Mouse (Mus musculus): ENCODE data around the gene Myo16. TPM values are rescaled to one million over a fixed set of nuclear protein-coding genes. Genes with fewer than 3 reads are reported as not detected.

Gene Myo16
- polyA plus RNA-seq, 1 experiment from 2014 or later, result 0.34 TPM

GRCm38 (mm10) chr8:10394506-10394905 is 240.8 kb downstream of the Myo16 start:
- Histone ChIP-seq H3K4me1 (ENCODE audit: control insufficient read depth in 2 of 2, insufficient read depth in 2 of 2, low read length in 2 of 2) (no peaks in the 10 kb centered on the region), H3K9me3 (ENCODE audit: control insufficient read depth, low read length) (no peaks in the 10 kb centered on the region), H3K27ac (replicated peaks in 1 of 2; ENCODE audit: control insufficient read depth in 1 of 2, insufficient read depth in 1 of 2, low read depth in 2 of 2, low read length in 2 of 2) (no peak overlapping the region), H3K9ac (ENCODE audit: low read length) (no peak overlapping the region), H3K36me3 (ENCODE audit: control insufficient read depth, insufficient read depth, low read length) (no peaks in the 10 kb centered on the region), H3K4me2 (ENCODE audit: low read length) (no peak overlapping the region), H3K4me3 (ENCODE audit: control insufficient read depth in 1 of 2, insufficient read depth in 1 of 2, low read depth in 1 of 2, low read length in 2 of 2) (no peak overlapping the region), H3K27me3 (ENCODE audit: control insufficient read depth, insufficient read depth, low read length) (no peaks in the 10 kb centered on the region)
- ATAC-seq (ENCODE audit: insufficient number of reproducible peaks, insufficient read depth, low FRiP score, low read depth), result no peak
- WGBS, result 58% methylated on average over 2 of the region's 2 CpGs

GRCm38 (mm10) chr8:10395146-10395545 is 241.4 kb downstream of the Myo16 start:
- Histone ChIP-seq H3K36me3 (ENCODE audit: control insufficient read depth, insufficient read depth, low read length) (no peaks in the 10 kb centered on the region), H3K27ac (replicated peaks in 1 of 2; ENCODE audit: control insufficient read depth in 1 of 2, insufficient read depth in 1 of 2, low read depth in 2 of 2, low read length in 2 of 2) (no peak overlapping the region), H3K4me3 (ENCODE audit: control insufficient read depth in 1 of 2, insufficient read depth in 1 of 2, low read depth in 1 of 2, low read length in 2 of 2) (no peak overlapping the region), H3K9me3 (ENCODE audit: control insufficient read depth, low read length) (no peaks in the 10 kb centered on the region), H3K4me2 (ENCODE audit: low read length) (no peak overlapping the region), H3K9ac (ENCODE audit: low read length) (no peak overlapping the region), H3K27me3 (ENCODE audit: control insufficient read depth, insufficient read depth, low read length) (no peaks in the 10 kb centered on the region), H3K4me1 (ENCODE audit: control insufficient read depth in 2 of 2, insufficient read depth in 2 of 2, low read length in 2 of 2) (no peaks in the 10 kb centered on the region)
- ATAC-seq (ENCODE audit: insufficient number of reproducible peaks, insufficient read depth, low FRiP score, low read depth), result no peak
- WGBS, result 67% methylated on average over 7 of the region's 7 CpGs

DNA sequence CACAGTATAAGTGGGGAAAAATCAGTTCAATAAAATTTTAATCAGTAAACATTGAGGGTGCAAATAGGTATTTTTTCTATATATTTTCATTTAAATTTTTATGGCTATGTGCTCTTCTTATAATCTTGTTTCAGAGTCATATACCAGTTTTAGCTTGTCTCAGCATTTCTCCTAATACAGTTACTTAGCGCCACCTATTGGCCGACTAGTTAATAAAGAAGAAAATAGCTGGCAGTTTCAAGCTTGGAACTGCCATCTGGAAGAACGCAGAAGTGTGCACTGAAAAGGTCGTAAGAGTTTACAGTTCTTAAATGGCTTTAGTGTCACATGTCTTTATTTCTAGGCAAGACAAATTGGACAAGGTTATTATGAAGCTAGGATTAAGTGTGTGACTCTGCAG is 248.9 kb downstream of the Myo16 start:
- 17% methylated on average over 4 of the region's 4 CpGs for WGBS
- Histone ChIP-seq H3K36me3 (ENCODE audit: control insufficient read depth, insufficient read depth, low read length) (no peaks in the 10 kb centered on the region), H3K9ac (ENCODE audit: low read length) (no peak overlapping the region), H3K4me2 (ENCODE audit: low read length) (no peak overlapping the region), H3K4me1 (ENCODE audit: control insufficient read depth in 2 of 2, insufficient read depth in 2 of 2, low read length in 2 of 2) (no peaks in the 10 kb centered on the region; a peak in 1 of 4 replicates), H3K27me3 (ENCODE audit: control insufficient read depth, insufficient read depth, low read length) (no peaks in the 10 kb centered on the region), H3K27ac (replicated peaks in 1 of 2; ENCODE audit: control insufficient read depth in 1 of 2, insufficient read depth in 1 of 2, low read depth in 2 of 2, low read length in 2 of 2) (no peak overlapping the region), H3K4me3 (ENCODE audit: control insufficient read depth in 1 of 2, insufficient read depth in 1 of 2, low read depth in 1 of 2, low read length in 2 of 2) (no peak overlapping the region), H3K9me3 (ENCODE audit: control insufficient read depth, low read length) (no peaks in the 10 kb centered on the region)
- no peak for ATAC-seq (ENCODE audit: insufficient number of reproducible peaks, insufficient read depth, low FRiP score, low read depth)

DNA sequence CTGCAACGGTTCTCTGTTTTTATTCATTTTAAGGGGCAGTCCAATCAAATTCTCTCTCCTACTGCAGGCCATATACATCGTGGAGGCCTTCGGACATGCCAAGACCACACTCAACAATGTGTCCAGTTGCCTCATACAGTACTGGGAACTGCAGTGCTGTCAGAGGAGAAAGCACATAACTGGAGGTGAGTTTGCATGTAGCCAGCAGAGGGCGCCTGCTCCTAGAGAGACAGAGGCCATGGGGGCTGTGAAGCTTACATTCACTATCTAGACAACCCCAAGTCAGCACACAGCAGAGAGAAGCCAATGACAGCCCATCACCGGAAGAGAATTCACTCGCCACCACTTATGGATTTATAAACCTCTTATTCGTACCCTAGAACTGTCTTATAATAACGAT is 251.8 kb downstream of the Myo16 start:
- Histone ChIP-seq H3K4me3 (ENCODE audit: control insufficient read depth in 1 of 2, insufficient read depth in 1 of 2, low read depth in 1 of 2, low read length in 2 of 2) (no peak overlapping the region), H3K9ac (ENCODE audit: low read length) (no peak overlapping the region), H3K36me3 (ENCODE audit: control insufficient read depth, insufficient read depth, low read length) (no peaks in the 10 kb centered on the region), H3K4me1 (ENCODE audit: control insufficient read depth in 2 of 2, insufficient read depth in 2 of 2, low read length in 2 of 2) (no peaks in the 10 kb centered on the region; a peak in 1 of 4 replicates), H3K27me3 (ENCODE audit: control insufficient read depth, insufficient read depth, low read length) (no peaks in the 10 kb centered on the region), H3K9me3 (ENCODE audit: control insufficient read depth, low read length) (no peaks in the 10 kb centered on the region), H3K4me2 (ENCODE audit: low read length) (no peak overlapping the region), H3K27ac (replicated peaks in 1 of 2; ENCODE audit: control insufficient read depth in 1 of 2, insufficient read depth in 1 of 2, low read depth in 2 of 2, low read length in 2 of 2) (no peak overlapping the region)
- ATAC-seq (ENCODE audit: insufficient number of reproducible peaks, insufficient read depth, low FRiP score, low read depth), result no peak
- 37% methylated on average over 8 of the region's 8 CpGs for WGBS

DNA sequence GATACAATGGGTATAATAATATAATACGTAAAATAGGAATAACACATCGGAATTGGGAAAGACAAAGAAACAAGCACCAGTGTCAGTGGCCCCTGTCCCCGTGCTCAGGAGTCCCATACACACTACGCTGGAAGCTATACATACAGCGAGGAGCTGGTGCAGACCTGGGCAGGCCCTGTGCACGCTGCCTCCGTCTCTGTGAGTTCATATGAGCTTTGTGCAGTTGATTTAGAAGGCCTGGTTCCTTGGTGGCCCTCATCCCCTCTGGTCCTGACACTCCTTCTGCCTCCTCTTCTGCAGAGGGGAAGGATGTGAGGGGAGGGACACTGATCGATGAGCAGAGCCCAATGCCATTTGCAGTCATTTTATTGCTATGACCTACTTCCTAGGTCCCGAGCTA is 255.3 kb downstream of the Myo16 start:
- H3K9me3 ChIP-seq (ENCODE audit: control insufficient read depth, low read length), result no peaks in the 10 kb centered on the region
- H3K4me1 ChIP-seq (ENCODE audit: control insufficient read depth in 2 of 2, insufficient read depth in 2 of 2, low read length in 2 of 2), result no peaks in the 10 kb centered on the region; a peak in 1 of 4 replicates
- no peak overlapping the region for H3K4me2 ChIP-seq (ENCODE audit: low read length)
- no peak for ATAC-seq (ENCODE audit: insufficient number of reproducible peaks, insufficient read depth, low FRiP score, low read depth)
- 84% methylated on average over 9 of the region's 9 CpGs for WGBS
- no peaks in the 10 kb centered on the region for H3K27me3 ChIP-seq (ENCODE audit: control insufficient read depth, insufficient read depth, low read length)
- H3K36me3 ChIP-seq (ENCODE audit: control insufficient read depth, insufficient read depth, low read length), result no peaks in the 10 kb centered on the region
- H3K4me3 ChIP-seq (ENCODE audit: control insufficient read depth in 1 of 2, insufficient read depth in 1 of 2, low read depth in 1 of 2, low read length in 2 of 2), result no peak overlapping the region
- no peak overlapping the region for H3K27ac ChIP-seq (replicated peaks in 1 of 2; ENCODE audit: control insufficient read depth in 1 of 2, insufficient read depth in 1 of 2, low read depth in 2 of 2, low read length in 2 of 2)
- H3K9ac ChIP-seq (ENCODE audit: low read length), result no peak overlapping the region

DNA sequence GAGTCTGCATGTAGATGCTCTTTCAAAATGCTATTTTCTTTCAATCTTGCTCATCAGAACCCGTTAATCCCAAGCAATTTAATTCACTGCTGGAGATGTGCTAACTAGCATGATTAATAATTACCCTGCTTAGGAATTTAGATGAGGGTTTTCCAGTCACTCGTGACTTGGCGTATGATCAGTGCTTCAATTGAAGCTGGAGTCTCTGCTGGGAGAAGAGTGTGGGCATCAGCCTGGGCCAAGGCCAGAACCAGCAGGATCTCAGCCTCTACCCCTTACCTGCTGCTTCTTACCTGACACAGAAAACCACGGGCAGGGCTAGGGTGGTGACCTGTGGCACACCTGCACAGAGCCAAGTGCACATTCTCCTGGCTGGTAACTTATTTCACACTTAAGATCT is 257.8 kb downstream of the Myo16 start:
- Histone ChIP-seq H3K27me3 (ENCODE audit: control insufficient read depth, insufficient read depth, low read length) (no peaks in the 10 kb centered on the region), H3K4me2 (ENCODE audit: low read length) (no peak overlapping the region), H3K4me1 (ENCODE audit: control insufficient read depth in 2 of 2, insufficient read depth in 2 of 2, low read length in 2 of 2) (no peaks in the 10 kb centered on the region), H3K9ac (ENCODE audit: low read length) (no peak overlapping the region), H3K27ac (replicated peaks in 1 of 2; ENCODE audit: control insufficient read depth in 1 of 2, insufficient read depth in 1 of 2, low read depth in 2 of 2, low read length in 2 of 2) (no peak overlapping the region), H3K36me3 (ENCODE audit: control insufficient read depth, insufficient read depth, low read length) (no peaks in the 10 kb centered on the region), H3K9me3 (ENCODE audit: control insufficient read depth, low read length) (no peaks in the 10 kb centered on the region), H3K4me3 (ENCODE audit: control insufficient read depth in 1 of 2, insufficient read depth in 1 of 2, low read depth in 1 of 2, low read length in 2 of 2) (no peak overlapping the region)
- no peak for ATAC-seq (ENCODE audit: insufficient number of reproducible peaks, insufficient read depth, low FRiP score, low read depth)
- 76% methylated on average over 4 of the region's 4 CpGs for WGBS

GRCm38 (mm10) chr8:10413881-10414280 is 260.2 kb downstream of the Myo16 start:
- H3K9me3 ChIP-seq (ENCODE audit: control insufficient read depth, low read length), result no peaks in the 10 kb centered on the region
- no peaks in the 10 kb centered on the region for H3K4me1 ChIP-seq (ENCODE audit: control insufficient read depth in 2 of 2, insufficient read depth in 2 of 2, low read length in 2 of 2)
- no peak overlapping the region for H3K4me2 ChIP-seq (ENCODE audit: low read length)
- H3K36me3 ChIP-seq (ENCODE audit: control insufficient read depth, insufficient read depth, low read length), result no peaks in the 10 kb centered on the region
- H3K9ac ChIP-seq (ENCODE audit: low read length), result no peak overlapping the region
- no peak for ATAC-seq (ENCODE audit: insufficient number of reproducible peaks, insufficient read depth, low FRiP score, low read depth)
- H3K4me3 ChIP-seq (ENCODE audit: control insufficient read depth in 1 of 2, insufficient read depth in 1 of 2, low read depth in 1 of 2, low read length in 2 of 2), result no peak overlapping the region
- WGBS, result 81% methylated on average over 8 of the region's 8 CpGs
- no peaks in the 10 kb centered on the region for H3K27me3 ChIP-seq (ENCODE audit: control insufficient read depth, insufficient read depth, low read length)
- no peak overlapping the region for H3K27ac ChIP-seq (replicated peaks in 1 of 2; ENCODE audit: control insufficient read depth in 1 of 2, insufficient read depth in 1 of 2, low read depth in 2 of 2, low read length in 2 of 2)

- H3K9ac ChIP-seq (ENCODE audit: low read length), result no peak overlapping the region
- 18% methylated on average over 6 of the region's 6 CpGs for WGBS
- no peak overlapping the region for H3K4me2 ChIP-seq (ENCODE audit: low read length)
- H3K36me3 ChIP-seq (ENCODE audit: control insufficient read depth, insufficient read depth, low read length), result no peaks in the 10 kb centered on the region
- H3K27me3 ChIP-seq (ENCODE audit: control insufficient read depth, insufficient read depth, low read length), result no peaks in the 10 kb centered on the region
- H3K4me1 ChIP-seq (ENCODE audit: control insufficient read depth in 2 of 2, insufficient read depth in 2 of 2, low read length in 2 of 2), result no peaks in the 10 kb centered on the region
- H3K9me3 ChIP-seq (ENCODE audit: control insufficient read depth, low read length), result no peaks in the 10 kb centered on the region
- H3K4me3 ChIP-seq (ENCODE audit: control insufficient read depth in 1 of 2, insufficient read depth in 1 of 2, low read depth in 1 of 2, low read length in 2 of 2), result no peak overlapping the region
- no peak overlapping the region for H3K27ac ChIP-seq (replicated peaks in 1 of 2; ENCODE audit: control insufficient read depth in 1 of 2, insufficient read depth in 1 of 2, low read depth in 2 of 2, low read length in 2 of 2)
- ATAC-seq (ENCODE audit: insufficient number of reproducible peaks, insufficient read depth, low FRiP score, low read depth), result no peak
These were observed 261.0 kb downstream of the Myo16 start for GRCm38 (mm10) chr8:10414684-10415212.

Data from heart, embryonic 14.5 days (tissue).